Mouse (Mus musculus) heart, embryonic 10.5 days (tissue): ENCODE results near the gene Slc11a2. TPM values are rescaled to one million over a fixed set of nuclear protein-coding genes. Genes with fewer than 3 reads are reported as not detected.

ENCODE experiments used
- DNase-seq: peaks from one replicate; pipeline ENCODE4 v3.0.0-alpha.2; 2017; ENCODE audit warnings: low spot score
- H3K27ac ChIP-seq: fragments of 300-500 bp; sonication (generic); 2 replicates; pipeline ENCODE4 v1.5.1; 2016; ENCODE audit warnings: mild to moderate bottlenecking
- H3K27me3 ChIP-seq: fragments of 300-500 bp; sonication (generic); 2 replicates; pipeline ENCODE4 v1.6.1; 2016; ENCODE audit warnings: mild to moderate bottlenecking; ENCODE audit not compliant: poor library complexity, insufficient read depth, severe bottlenecking
- H3K36me3 ChIP-seq: fragments of 300-500 bp; sonication (generic); 2 replicates; pipeline ENCODE4 v1.6.1; 2016; ENCODE audit warnings: mild to moderate bottlenecking, moderate library complexity
- H3K4me1 ChIP-seq: fragments of 300-500 bp; sonication (generic); 2 replicates; pipeline ENCODE4 v1.6.1; 2016; ENCODE audit warnings: mild to moderate bottlenecking
- H3K4me3 ChIP-seq: fragments of 300-500 bp; sonication (generic); 2 replicates; pipeline ENCODE4 v1.5.1; 2016; ENCODE audit warnings: mild to moderate bottlenecking, moderate library complexity
- H3K9me3 ChIP-seq: fragments of 300-500 bp; sonication (generic); 2 replicates; pipeline ENCODE4 v1.6.1; 2016; ENCODE audit warnings: mild to moderate bottlenecking, moderate library complexity
- WGBS: fragments of 180-500 bp; shearing (Covaris S2); methylation state at CpG from one replicate; pipeline ENCODE4 v1.1.7; 2016; 5-methylcytosine and 5-hydroxymethylcytosine counted together
- polyA plus RNA-seq: library from polyadenylated mRNA; unstranded; fragments of >200 nt; fragmentation: Nextera tagmentation; extraction: Ambion mirVana; gene quantifications from 2 replicates; pipeline ENCODE4 v1.2.1, GENCODE M21; 2016

The Slc11a2 gene
- polyA plus RNA-seq, 1 experiment from 2014 or later = 24.5 TPM

DNA sequence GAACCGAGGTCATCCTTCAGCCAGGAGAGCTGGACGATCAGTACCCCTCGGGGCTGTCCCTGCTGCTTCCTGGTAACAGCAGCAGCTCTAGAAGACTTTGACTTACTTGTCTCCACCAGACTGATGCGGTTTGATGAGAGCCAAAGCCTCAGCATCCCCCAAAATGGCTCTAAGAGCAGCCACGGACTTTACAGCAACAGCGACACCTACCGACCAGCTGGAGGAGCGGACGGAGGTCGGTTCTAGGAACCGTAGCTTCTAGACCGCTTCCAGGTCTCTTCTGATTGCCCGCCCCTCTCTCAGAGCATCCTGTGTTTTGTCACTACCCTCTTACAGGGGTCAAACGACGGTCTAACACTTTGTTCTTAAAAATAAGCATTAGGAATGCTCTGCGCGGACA, 32.5 kb upstream of the Slc11a2 start:
- no peak overlapping the region for H3K4me3 ChIP-seq
- H3K27me3 ChIP-seq = peaks cover 15% of the 10 kb centered on the region
- no peak overlapping the region for H3K27ac ChIP-seq
- peak; percentile 86 for DNase-seq
- no peaks in the 10 kb centered on the region for H3K9me3 ChIP-seq
- no peaks in the 10 kb centered on the region for H3K36me3 ChIP-seq
- 7% methylated on average over 17 of the region's 17 CpGs for WGBS
- H3K4me1 ChIP-seq = peaks cover 11% of the 10 kb centered on the region; the same call in 1 of the 2 replicates

DNA sequence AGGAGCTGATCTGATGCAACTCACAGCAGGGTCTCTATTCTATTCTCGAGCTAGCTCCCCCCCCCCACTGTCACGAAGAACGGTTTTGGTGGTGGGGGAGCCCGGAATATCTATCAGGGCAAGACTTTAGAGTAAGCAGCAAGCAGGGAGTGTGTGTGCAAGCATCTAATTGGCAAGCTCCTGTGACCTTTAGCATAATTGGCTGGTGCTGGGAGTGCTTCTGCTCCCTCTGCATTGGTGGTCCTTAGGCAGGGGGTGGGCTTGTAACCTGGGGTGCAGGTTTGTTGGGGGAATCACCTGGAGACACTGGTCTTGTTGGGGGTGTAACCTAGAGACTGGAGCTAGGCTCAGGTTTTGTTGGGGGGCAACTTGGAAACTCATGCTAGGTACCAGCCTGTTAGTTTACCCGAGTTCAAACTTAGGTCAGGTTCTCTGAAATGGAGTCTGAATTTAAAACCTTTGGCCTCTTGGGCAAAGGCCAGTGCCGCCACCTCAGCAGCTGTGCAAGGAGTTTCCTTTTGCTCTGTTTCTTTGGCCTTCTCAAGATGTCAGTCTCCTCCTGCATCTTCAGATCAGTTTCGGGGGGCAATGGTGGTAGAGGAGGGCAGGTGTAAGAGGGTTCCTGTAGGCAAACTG, 31.6 kb upstream of the Slc11a2 start:
- Histone ChIP-seq H3K4me3 (no peak overlapping the region), H3K27me3 (peaks cover 15% of the 10 kb centered on the region), H3K27ac (no peak overlapping the region), H3K4me1 (peaks cover 8% of the 10 kb centered on the region; the same call in 1 of the 2 replicates), H3K9me3 (no peaks in the 10 kb centered on the region), H3K36me3 (no peaks in the 10 kb centered on the region)
- 71% methylated on average over 7 of the region's 7 CpGs for WGBS
- no peak for DNase-seq

GRCm38 (mm10) chr15:100452486-100452885, 27.6 kb upstream of the Slc11a2 start:
- Histone ChIP-seq H3K4me1 (no peaks in the 10 kb centered on the region), H3K36me3 (no peaks in the 10 kb centered on the region)
- WGBS = 72% methylated on average over 11 of the region's 11 CpGs

DNA sequence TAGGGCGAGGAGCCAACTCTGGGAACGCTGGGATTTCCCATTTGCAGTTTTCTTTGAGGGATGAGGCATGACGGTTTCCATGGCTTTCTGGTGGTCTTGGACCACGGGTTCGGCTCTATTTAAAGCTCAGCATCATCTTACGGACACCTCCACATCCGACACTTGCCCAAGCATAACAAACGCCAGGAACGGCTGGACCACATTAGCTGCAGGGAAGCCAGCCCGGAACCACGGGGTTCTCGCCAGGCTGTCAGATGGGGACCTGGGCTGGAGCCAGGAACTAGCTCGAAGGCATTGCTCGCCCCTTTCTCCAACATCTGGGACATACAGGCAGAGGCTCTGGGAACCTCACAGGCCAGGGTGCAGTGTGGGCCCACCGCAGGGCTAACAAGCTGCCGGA, 26.4 kb upstream of the Slc11a2 start:
- WGBS = 75% methylated on average over 16 of the region's 16 CpGs
- no peak for DNase-seq
- Histone ChIP-seq H3K4me3 (no peak overlapping the region), H3K27ac (no peak overlapping the region), H3K36me3 (no peaks in the 10 kb centered on the region), H3K27me3 (no peaks in the 10 kb centered on the region), H3K4me1 (no peaks in the 10 kb centered on the region), H3K9me3 (no peaks in the 10 kb centered on the region)

More at GRCm38 (mm10) chr15:100452486-100452885, 27.6 kb upstream of the Slc11a2 start:
- no peaks in the 10 kb centered on the region for H3K27me3 ChIP-seq
- no peak overlapping the region for H3K4me3 ChIP-seq
- H3K9me3 ChIP-seq = no peaks in the 10 kb centered on the region
- no peak overlapping the region for H3K27ac ChIP-seq
- no peak for DNase-seq

- Histone ChIP-seq H3K9me3 (no peaks in the 10 kb centered on the region), H3K27me3 (no peaks in the 10 kb centered on the region), H3K4me3 (no peak overlapping the region), H3K36me3 (no peaks in the 10 kb centered on the region), H3K27ac (no peak overlapping the region), H3K4me1 (no peaks in the 10 kb centered on the region)
- DNase-seq = no peak
- 88% methylated on average over 3 of the region's 3 CpGs for WGBS
Observed at GRCm38 (mm10) chr15:100449495-100449894, 24.6 kb upstream of the Slc11a2 start.

DNA sequence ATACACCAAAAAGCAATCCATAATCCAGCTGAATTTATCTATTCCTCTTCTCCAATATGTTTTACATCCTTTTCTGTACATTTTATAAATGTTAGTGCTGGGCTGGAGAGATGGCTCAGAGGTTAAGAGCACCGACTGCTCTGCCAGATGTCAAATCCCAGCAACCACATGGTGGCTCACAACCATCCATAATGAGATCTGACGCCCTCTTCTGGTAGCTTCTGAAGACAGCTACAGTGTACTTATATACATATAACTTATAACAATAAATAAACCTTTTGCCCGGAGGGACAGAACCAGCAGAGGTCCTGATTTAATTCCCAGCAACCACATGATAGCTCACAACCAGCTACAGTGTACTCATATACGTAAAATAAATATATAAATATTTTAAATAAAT, 23.7 kb upstream of the Slc11a2 start:
- no peak overlapping the region for H3K4me3 ChIP-seq
- H3K27ac ChIP-seq = no peak overlapping the region
- H3K36me3 ChIP-seq = no peaks in the 10 kb centered on the region
- DNase-seq = no peak
- H3K9me3 ChIP-seq = no peaks in the 10 kb centered on the region
- H3K4me1 ChIP-seq = peaks cover 4% of the 10 kb centered on the region
- WGBS = 73% methylated on average over 4 of the region's 4 CpGs
- H3K27me3 ChIP-seq = no peaks in the 10 kb centered on the region

DNA sequence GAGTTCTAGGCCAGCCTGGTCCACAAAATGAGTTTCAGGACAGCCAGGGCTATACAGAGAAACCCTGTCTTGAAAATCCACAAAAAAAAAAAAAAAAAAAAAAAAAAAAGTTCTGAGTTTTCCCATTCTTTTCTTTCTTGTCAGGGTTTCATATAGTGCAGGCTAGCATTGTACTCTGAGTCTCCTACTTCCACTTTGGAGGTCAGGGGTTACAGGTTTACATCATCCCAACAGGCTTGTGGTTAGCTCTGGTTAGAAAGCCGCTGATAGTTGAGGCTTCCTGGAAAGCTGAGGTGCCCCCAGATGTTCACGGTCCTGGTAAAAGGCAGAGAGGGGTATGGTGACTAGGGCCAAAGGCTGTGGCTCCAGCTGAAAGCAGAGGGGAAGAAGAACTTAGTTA, 22.0 kb upstream of the Slc11a2 start:
- no peak for DNase-seq
- WGBS = 72% methylated on average over 2 of the region's 2 CpGs
- no peak overlapping the region for H3K27ac ChIP-seq

DNA sequence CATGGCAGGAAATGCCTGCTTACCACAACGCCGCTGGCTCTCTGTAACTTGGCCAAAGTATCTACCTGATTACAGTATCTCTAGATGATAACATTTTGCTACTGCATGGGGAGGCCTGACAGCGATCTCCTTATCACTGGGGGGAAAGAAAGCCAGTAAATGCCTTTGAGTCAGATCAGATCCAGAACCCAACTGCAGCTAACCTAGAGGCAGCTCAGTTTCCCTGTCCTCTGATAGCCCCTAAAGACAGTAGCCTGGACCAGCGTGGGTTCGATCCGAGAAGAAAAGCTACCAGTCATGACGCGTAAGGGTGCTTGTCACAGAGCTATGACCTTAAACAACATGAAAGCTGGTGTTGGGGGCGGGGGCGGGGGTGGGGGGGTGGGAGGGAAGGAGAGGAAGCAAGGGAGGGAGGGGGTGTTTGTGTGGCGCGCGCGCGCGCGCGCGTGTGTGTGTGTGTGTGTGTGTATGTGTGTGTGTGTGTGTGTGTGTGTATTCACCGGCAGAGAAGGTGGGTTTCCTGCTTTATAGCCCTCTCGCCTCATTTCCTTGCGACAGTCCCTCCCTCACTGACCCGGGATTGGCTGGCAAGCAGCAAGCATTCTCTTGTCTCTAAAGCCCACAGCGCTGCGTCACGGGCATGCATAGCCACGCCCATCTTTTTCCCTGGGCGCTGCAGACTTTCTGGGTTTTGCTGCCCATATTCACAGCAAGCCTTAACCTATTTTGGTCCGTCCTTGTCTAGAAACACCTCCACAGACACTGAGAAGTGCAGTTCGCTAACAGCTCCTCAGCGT, 18.5 kb upstream of the Slc11a2 start:
- peak overlapping the region; percentile 88 for H3K27ac ChIP-seq
- WGBS = 2% methylated on average over 21 of the region's 31 CpGs
- DNase-seq = peak; percentile 98
- H3K4me3 ChIP-seq = peak overlapping the region; percentile 62
- H3K9me3 ChIP-seq = no peaks in the 10 kb centered on the region
- no peaks in the 10 kb centered on the region for H3K27me3 ChIP-seq
- H3K36me3 ChIP-seq = no peaks in the 10 kb centered on the region
- H3K4me1 ChIP-seq = peaks cover 11% of the 10 kb centered on the region

More for the DNA sequence above, 22.0 kb upstream of the Slc11a2 start:
- Histone ChIP-seq H3K4me1 (peaks cover 11% of the 10 kb centered on the region), H3K9me3 (no peaks in the 10 kb centered on the region), H3K36me3 (no peaks in the 10 kb centered on the region), H3K4me3 (no peak overlapping the region), H3K27me3 (no peaks in the 10 kb centered on the region)

- H3K4me3 ChIP-seq = no peak overlapping the region
- no peaks in the 10 kb centered on the region for H3K9me3 ChIP-seq
- no peak for DNase-seq
- H3K27me3 ChIP-seq = no peaks in the 10 kb centered on the region
- H3K27ac ChIP-seq = no peak overlapping the region
- H3K36me3 ChIP-seq = no peaks in the 10 kb centered on the region
- 67% methylated on average over 10 of the region's 10 CpGs for WGBS
- H3K4me1 ChIP-seq = peaks cover 5% of the 10 kb centered on the region; the same call in 1 of the 2 replicates
Observed at GRCm38 (mm10) chr15:100436518-100436917, 11.6 kb upstream of the Slc11a2 start.

DNA sequence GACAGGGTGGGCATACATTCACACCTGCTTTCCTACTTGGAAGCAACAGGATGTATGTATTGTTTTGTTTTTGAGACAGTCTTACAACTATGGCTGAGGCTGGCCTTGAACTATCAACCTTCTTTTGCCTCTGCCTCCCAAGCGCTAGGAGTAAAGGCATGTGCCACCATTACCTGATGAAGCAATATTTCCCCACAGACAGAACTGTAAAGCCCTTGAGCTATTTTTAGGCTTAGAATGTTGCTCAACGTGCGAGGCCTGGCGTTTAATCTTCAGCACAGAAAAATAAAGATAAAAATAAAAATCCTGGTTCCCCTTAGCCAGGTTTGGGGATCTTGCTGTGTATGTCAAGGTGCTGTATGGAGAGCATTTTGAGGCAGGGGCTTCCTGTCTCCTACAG, 11.2 kb upstream of the Slc11a2 start:
- Histone ChIP-seq H3K4me1 (peaks cover 5% of the 10 kb centered on the region; the same call in 1 of the 2 replicates), H3K27me3 (no peaks in the 10 kb centered on the region), H3K36me3 (no peaks in the 10 kb centered on the region), H3K4me3 (no peak overlapping the region), H3K9me3 (no peaks in the 10 kb centered on the region), H3K27ac (no peak overlapping the region)
- WGBS = 56% methylated on average over 4 of the region's 4 CpGs
- no peak for DNase-seq

DNA sequence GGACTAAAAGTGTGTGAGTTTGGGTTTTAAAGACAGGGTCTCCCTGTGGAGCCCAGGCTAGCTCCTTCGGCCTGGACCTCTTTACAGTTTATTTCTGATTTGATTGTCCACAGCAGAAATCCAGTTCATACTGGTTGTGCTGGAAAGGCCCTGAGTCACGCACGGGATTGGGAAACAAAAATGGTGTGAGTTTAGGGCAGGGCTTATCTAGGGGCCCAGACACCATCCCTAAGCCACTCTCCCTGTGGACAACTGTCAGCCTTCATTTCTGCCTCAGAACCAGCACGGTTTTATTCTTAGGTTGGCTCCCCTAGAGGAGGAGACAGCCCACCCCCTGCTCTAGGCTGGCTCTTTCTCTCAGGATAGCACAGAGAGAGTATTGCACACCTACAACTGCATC, 8.4 kb upstream of the Slc11a2 start:
- H3K36me3 ChIP-seq = no peaks in the 10 kb centered on the region
- H3K9me3 ChIP-seq = no peaks in the 10 kb centered on the region
- WGBS = 59% methylated on average over 4 of the region's 4 CpGs
- H3K27me3 ChIP-seq = no peaks in the 10 kb centered on the region
- DNase-seq = no peak
- no peak overlapping the region for H3K4me3 ChIP-seq
- peaks cover 10% of the 10 kb centered on the region for H3K4me1 ChIP-seq
- peak overlapping the region; percentile 42; the same call in 1 of the 2 replicates for H3K27ac ChIP-seq

DNA sequence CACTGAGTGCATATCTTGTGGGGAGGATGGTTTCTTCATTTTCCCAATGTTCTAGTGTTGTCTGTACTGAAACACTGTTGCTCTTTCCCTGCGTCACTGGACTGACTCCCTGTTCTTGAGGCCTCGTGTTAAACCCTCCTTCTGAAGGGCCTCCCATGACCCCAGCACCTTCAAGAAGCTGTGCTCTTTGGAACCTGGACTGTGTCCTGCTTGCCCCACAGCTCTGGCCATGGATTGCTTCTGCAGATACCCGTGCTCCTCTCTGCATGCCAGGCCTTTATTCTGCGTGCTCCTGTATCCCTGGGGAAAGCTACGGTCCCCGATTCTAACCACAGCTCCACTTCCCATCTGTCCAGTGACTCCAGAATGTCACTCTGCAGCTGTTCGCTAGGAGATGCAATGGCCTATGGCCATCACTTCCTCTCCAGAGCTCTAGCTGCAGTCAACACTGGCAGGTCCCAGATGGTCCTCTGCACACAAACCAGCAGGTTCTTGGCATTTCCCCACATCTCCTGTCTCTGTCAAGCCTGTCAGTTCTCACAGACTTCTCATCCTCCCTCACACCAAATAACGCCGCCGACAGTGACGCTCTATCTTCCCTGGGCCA, 5.2 kb upstream of the Slc11a2 start:
- Histone ChIP-seq H3K27me3 (peaks cover 16% of the 10 kb centered on the region), H3K4me1 (peaks cover 5% of the 10 kb centered on the region; the same call in 1 of the 2 replicates), H3K4me3 (no peak overlapping the region), H3K27ac (no peak overlapping the region), H3K36me3 (no peaks in the 10 kb centered on the region), H3K9me3 (no peaks in the 10 kb centered on the region)
- 79% methylated on average over 11 of the region's 11 CpGs for WGBS
- DNase-seq = no peak
